Mouse (Mus musculus) small intestine, adult 2 months (tissue): ENCODE measurements around the gene H2-Aa.

ENCODE experiments used
- CTCF ChIP-seq: fragments of 200-500 bp; IDR thresholded peaks from 2 replicates; pipeline ENCODE4 v1.5.1; 2012; ENCODE audit warnings: low read depth, mild to moderate bottlenecking, control low read depth, inconsistent platforms, low read length, moderate library complexity, mixed read lengths; ENCODE audit not compliant: insufficient replicate concordance, insufficient read length; ENCODE audit errors: extremely low read depth
- POLR2A ChIP-seq: fragments of 200-500 bp; IDR thresholded peaks from 2 replicates; pipeline ENCODE4 v1.6.1; 2012; ENCODE audit warnings: low read depth, mild to moderate bottlenecking, control low read depth, inconsistent platforms, low read length, moderate library complexity

DNA sequence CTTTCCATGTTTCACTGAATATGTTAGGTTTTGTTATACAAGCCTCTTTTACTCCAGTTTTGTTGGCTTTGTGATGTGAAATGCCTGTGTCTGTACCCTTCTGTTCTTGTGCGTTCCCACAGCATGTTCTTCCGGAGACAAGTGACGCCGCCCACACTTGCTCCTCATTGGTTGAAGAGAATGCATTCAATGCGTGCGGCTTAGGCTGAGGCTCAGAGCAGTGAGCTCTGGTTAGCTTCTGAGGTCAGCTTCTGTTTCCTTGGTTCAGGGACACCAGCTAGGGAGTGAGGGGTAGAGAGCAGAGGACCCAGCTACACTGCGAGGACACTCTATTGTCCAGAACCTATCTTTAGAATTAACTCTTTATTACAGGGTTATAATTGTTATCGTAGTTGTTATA lies 4.0 kb upstream of the H2-Aa start:
- TF ChIP-seq CTCF (no peak), POLR2A (peak; percentile 54; the same call in 1 of the 2 replicates)
